ENCODE assay signal across 17 mouse cellular contexts in genomic region chr4:31403976-31404375, GRCm38 (mm10).
DNase-seq lines count a peak whose midpoint lies in the region; ATAC-seq lines count a peak whose summit lies in the region.
"Had no signal": no experiment of that assay in that cellular context is flagged by ENCODE, and none has a peak within 500 bp of the region (broad histone marks: within the 10 kb centered on the region; RNA-seq: fewer than 3 reads in every experiment).

No protein-coding gene starts in this region.

- H3K27me3 ChIP-seq in heart, embryonic 12.5 days (replicated peaks), result no peaks in the 10 kb centered on the region
- H3K27me3 ChIP-seq in midbrain, embryonic 11.5 days (ENCODE audit: control insufficient read depth, insufficient read depth, low read length), result no peaks in the 10 kb centered on the region
- H3K27me3 ChIP-seq in midbrain, embryonic 15.5 days (replicated peaks), result no peaks in the 10 kb centered on the region
- H3K27me3 ChIP-seq: hindbrain, embryonic 12.5 days; limb, embryonic 13.5 days; liver, embryonic 13.5 days; midbrain, embryonic 12.5 days; neural tube, embryonic 13.5 days had no signal

- peaks cover 28% of the 10 kb centered on the region for H3K4me1 ChIP-seq in heart, embryonic 12.5 days (replicated peaks)
- peaks cover 2% of the 10 kb centered on the region; the same call in 1 of the 2 replicates for H3K4me1 ChIP-seq in midbrain, embryonic 11.5 days (ENCODE audit: control insufficient read depth, insufficient read depth, low read length)
- H3K4me1 ChIP-seq in midbrain, embryonic 15.5 days, result peaks cover 4% of the 10 kb centered on the region
- H3K4me1 ChIP-seq: hindbrain, embryonic 12.5 days; liver, embryonic 13.5 days had no signal

- no peaks in the 10 kb centered on the region for H3K9me3 ChIP-seq in heart, embryonic 12.5 days (replicated peaks)
- H3K9me3 ChIP-seq in midbrain, embryonic 11.5 days (ENCODE audit: control insufficient read depth, low read length), result no peaks in the 10 kb centered on the region
- no peaks in the 10 kb centered on the region for H3K9me3 ChIP-seq in midbrain, embryonic 15.5 days
- H3K9me3 ChIP-seq: hindbrain, embryonic 12.5 days; limb, embryonic 13.5 days; liver, embryonic 13.5 days; midbrain, embryonic 12.5 days; neural tube, embryonic 13.5 days had no signal

- no peaks in the 10 kb centered on the region for H3K36me3 ChIP-seq in heart, embryonic 12.5 days
- H3K36me3 ChIP-seq in midbrain, embryonic 11.5 days (ENCODE audit: control insufficient read depth, insufficient read depth, low read length), result no peaks in the 10 kb centered on the region
- H3K36me3 ChIP-seq in midbrain, embryonic 15.5 days (replicated peaks), result no peaks in the 10 kb centered on the region
- H3K36me3 ChIP-seq: hindbrain, embryonic 12.5 days; limb, embryonic 13.5 days; liver, embryonic 13.5 days; midbrain, embryonic 12.5 days; neural tube, embryonic 13.5 days had no signal

- H3K4me3 ChIP-seq in heart, embryonic 12.5 days, result no peak overlapping the region
- no peak overlapping the region for H3K4me3 ChIP-seq in midbrain, embryonic 11.5 days (ENCODE audit: low read depth, low read length)
- H3K4me3 ChIP-seq in midbrain, embryonic 15.5 days, result no peak overlapping the region
- H3K4me3 ChIP-seq: hindbrain, embryonic 12.5 days; liver, embryonic 13.5 days; midbrain, embryonic 12.5 days; neural tube, embryonic 13.5 days had no signal

- peak overlapping the region; percentile 84 for H3K27ac ChIP-seq in heart, embryonic 12.5 days (ENCODE audit: poor library complexity, severe bottlenecking)
- no peak overlapping the region for H3K27ac ChIP-seq in midbrain, embryonic 11.5 days (ENCODE audit: low read depth, low read length)
- H3K27ac ChIP-seq in midbrain, embryonic 15.5 days, result no peak overlapping the region
- H3K27ac ChIP-seq: hindbrain, embryonic 12.5 days; limb, embryonic 13.5 days; liver, embryonic 13.5 days; midbrain, embryonic 12.5 days; neural tube, embryonic 13.5 days had no signal

- no peak overlapping the region for H3K9ac ChIP-seq in heart, embryonic 12.5 days
- H3K9ac ChIP-seq in midbrain, embryonic 11.5 days (ENCODE audit: low read length), result no peak overlapping the region
- no peak overlapping the region for H3K9ac ChIP-seq in midbrain, embryonic 15.5 days
- H3K9ac ChIP-seq: hindbrain, embryonic 12.5 days; limb, embryonic 13.5 days; liver, embryonic 13.5 days; midbrain, embryonic 12.5 days; neural tube, embryonic 13.5 days had no signal

- H3K4me2 ChIP-seq in heart, embryonic 12.5 days, result no peak overlapping the region
- no peak overlapping the region for H3K4me2 ChIP-seq in midbrain, embryonic 11.5 days
- no peak overlapping the region for H3K4me2 ChIP-seq in midbrain, embryonic 15.5 days
- H3K4me2 ChIP-seq: hindbrain, embryonic 12.5 days; liver, embryonic 13.5 days; midbrain, embryonic 12.5 days; neural tube, embryonic 13.5 days had no signal

- DNase-seq in cerebellum, postnatal 25 days, result peak; percentile 18 to 43
- DNase-seq in cerebellum, adult 11 months, result no peak
- DNase-seq in heart, adult 18-20 months, result no peak
- peak; percentile 79 for DNase-seq in midbrain, embryonic 11.5 days (ENCODE audit: low spot score, missing footprints)
- DNase-seq in urinary bladder, adult 2 months (ENCODE audit: low spot score), result no peak
- no peak for DNase-seq in right cerebral cortex, postnatal 4 days
- DNase-seq: kidney, adult 2 months; liver, embryonic 13.5 days; right cerebral cortex, adult 18-20 months; thymus, postnatal 14 days had no signal

- WGBS in heart, embryonic 12.5 days, result 66% methylated on average over 8 of the region's 8 CpGs
- 72% methylated on average over 8 of the region's 8 CpGs for WGBS in midbrain, embryonic 11.5 days
- 53% methylated on average over 8 of the region's 8 CpGs for WGBS in midbrain, embryonic 15.5 days

- ATAC-seq in heart, embryonic 12.5 days (ENCODE audit: insufficient number of reproducible peaks, low FRiP score), result no peak
- no peak for ATAC-seq in midbrain, embryonic 11.5 days (ENCODE audit: low FRiP score)
- no peak for ATAC-seq in midbrain, embryonic 15.5 days (replicated peaks)
- ATAC-seq: inflammation-experienced regulatory T-cells, adult 6 months had no signal

Comparison
In these comparisons a context has a peak if more than half of its experiments do, and no peak if none do; other contexts are left out.
1. DNase-seq: peak in cerebellum, postnatal 25 days (2 of 2) and midbrain, embryonic 11.5 days (single experiment); none in cerebellum, adult 11 months (single experiment), heart, adult 18-20 months (0 of 2), urinary bladder, adult 2 months (single experiment) and right cerebral cortex, postnatal 4 days (single experiment).